Comparison of ENCODE assay signal across 8 mouse cellular contexts in genomic region chr10:128458719-128459408, GRCm38 (mm10). TPM values are rescaled to one million over a fixed set of nuclear protein-coding genes. Genes with fewer than 3 reads are reported as not detected.
DNase-seq lines count a peak whose midpoint lies in the region; ATAC-seq lines count a peak whose summit lies in the region.

Smarcc2 (plus strand) TSS chr10:128459248.

- H3K9me3 ChIP-seq in intestine, embryonic 14.5 days (ENCODE audit: control insufficient read depth, low read length), result no peaks in the 10 kb centered on the region

- peak within 1 kb of the TSS; percentile 88 for H3K9ac ChIP-seq in intestine, embryonic 14.5 days (ENCODE audit: low read length)

- peak; percentile 91 to 95 for DNase-seq in adrenal gland, adult (ENCODE audit: inconsistent age in 2 of 2, low spot score in 1 of 2)
- peak; percentile 86 for DNase-seq in embryo, embryonic 10.5 days (ENCODE audit: low spot score)
- peak; percentile 88 for DNase-seq in gastrocnemius, postnatal 25 days
- DNase-seq in intestine, embryonic 14.5 days (ENCODE audit: low spot score), result peak; percentile 88
- peak; percentile 72 to 93 for DNase-seq in left cerebral cortex, postnatal 10 days (ENCODE audit: extremely low spot score in 1 of 2, low spot score in 2 of 2)
- DNase-seq in right cerebral cortex, postnatal 10 days (ENCODE audit: low spot score in 2 of 2), result peak; percentile 85 to 90
- DNase-seq in urinary bladder, postnatal 25 days (ENCODE audit: low spot score), result peak; percentile 85

- H3K27ac ChIP-seq in intestine, embryonic 14.5 days (ENCODE audit: low read depth), result peak within 1 kb of the TSS; percentile 93

- H3K27me3 ChIP-seq in intestine, embryonic 14.5 days (replicated peaks; ENCODE audit: control insufficient read depth, insufficient read depth, low read length), result no peaks in the 10 kb centered on the region

- intact Hi-C loops in left cerebral cortex, postnatal 10 days (cut with DNase I), result loop anchor here (5.0 to 10.0 kb wide), 3 partner anchors 47 to 124 kb away; partner anchors contain the start of genes Ankrd52, Cs, Nabp2 and Rnf41

- 0% methylated on average over 67 of the region's 86 CpGs for WGBS in intestine, embryonic 14.5 days

- peak; percentile 76 for ATAC-seq in intestine, embryonic 14.5 days (replicated peaks; ENCODE audit: low FRiP score, low TSS enrichment, low read depth)
- peak; percentile 65 for ATAC-seq in megakaryocyte progenitor cell, adult 5-6 weeks (replicated peaks; ENCODE audit: poor library complexity)

- H3K36me3 ChIP-seq in intestine, embryonic 14.5 days (ENCODE audit: control insufficient read depth, insufficient read depth, low read length), result peaks cover 31% of the 10 kb centered on the region

- H3K4me1 ChIP-seq in intestine, embryonic 14.5 days (replicated peaks; ENCODE audit: control insufficient read depth, insufficient read depth, low read length), result peaks cover 15% of the 10 kb centered on the region

- peak within 1 kb of the TSS; percentile 87 for H3K4me3 ChIP-seq in intestine, embryonic 14.5 days (ENCODE audit: low read depth, low read length)

- H3K4me2 ChIP-seq in intestine, embryonic 14.5 days (ENCODE audit: low read length), result peak within 1 kb of the TSS; percentile 78

RNA-seq across cellular contexts. Expression of gene Smarcc2, which starts in this region (rescaled TPM):
- total RNA-seq in gastrocnemius, postnatal 25 days (2021), result 10 to 100 TPM; 40.7 to 43.9 TPM
- 71.9 and 82.2 TPM in 2 replicates for polyA plus RNA-seq in intestine, embryonic 14.5 days (2014; fragmentation: Nextera tagmentation; extraction: Ambion mirVana)
- 100 to 1,000 TPM; 204 to 226 TPM for total RNA-seq in left cerebral cortex, postnatal 10 days (2021)
- total RNA-seq in megakaryocyte progenitor cell, adult 5-6 weeks (2015), result 70.4 and 74.5 TPM in 2 replicates
- 52.8 and 66.9 TPM in 2 replicates for total RNA-seq in megakaryocyte progenitor cell, adult 5-6 weeks (2017)

Comparison
In these comparisons a context has a peak if more than half of its experiments do, and no peak if none do; other contexts are left out.
1. Peak in every context shown above with its lines: DNase-seq, ATAC-seq, H3K4me3 ChIP-seq and H3K27ac ChIP-seq.